Mouse (Mus musculus): Measurements from ENCODE around the gene Rln1. TPM values are rescaled to one million over a fixed set of nuclear protein-coding genes. Genes with fewer than 3 reads are reported as not detected.

The Rln1 gene
- total and polyA plus RNA-seq, 3 experiments = not detected

DNA sequence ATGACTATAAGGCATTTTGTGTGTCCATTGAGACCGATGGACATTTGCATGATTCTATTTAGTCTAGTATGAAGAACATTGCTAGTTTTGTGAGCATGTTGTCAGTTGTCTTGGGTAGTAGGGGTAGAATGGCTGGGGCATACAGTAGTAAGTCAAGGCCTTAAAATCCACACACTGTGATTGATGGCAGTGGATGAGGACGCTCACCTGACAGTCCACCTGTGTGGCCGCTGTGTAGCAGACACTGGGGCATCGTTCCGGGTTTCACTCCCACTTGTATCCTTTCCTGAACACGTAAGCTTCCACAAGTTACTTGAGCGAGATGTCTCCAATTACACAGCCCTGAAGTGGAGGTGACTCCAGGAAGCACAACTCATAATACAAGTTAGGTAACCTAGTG, 29.1 kb upstream of the Rln1 start:
- no peak for DNase-seq (ENCODE audit: extremely low read depth)
- Histone ChIP-seq H3K79me2 (replicated peaks; ENCODE audit: control insufficient read depth, extremely low read depth, insufficient read depth, poor library complexity, severe bottlenecking) (peaks cover 7% of the 10 kb centered on the region), H3K27me3 (replicated peaks) (no peaks in the 10 kb centered on the region), H3K9ac (ENCODE audit: insufficient read depth, low read depth) (no peak overlapping the region), H3K4me3 (replicated peaks in 1 of 3; ENCODE audit: low read depth in 2 of 3, low read length in 2 of 3, poor library complexity in 1 of 3) (no peak overlapping the region), H3K4me2 (ENCODE audit: insufficient read depth, low read depth, poor library complexity, severe bottlenecking) (no peak overlapping the region), H3K36me3 (replicated peaks in 1 of 2; ENCODE audit: control insufficient read depth in 1 of 2, insufficient read depth in 1 of 2, low read length in 1 of 2) (peaks cover 6 to 29% of the 10 kb centered on the region in 2 experiments), H3K27ac (ENCODE audit: insufficient read depth, low read depth) (peak overlapping the region; percentile 59), H3K4me1 (ENCODE audit: control insufficient read depth in 1 of 2, insufficient read depth in 2 of 2) (peaks cover 21 to 50% of the 10 kb centered on the region in 2 experiments), H3K9me3 (replicated peaks; ENCODE audit: low read length) (no peaks in the 10 kb centered on the region)
- in situ Hi-C loops (cut with MboI; ENCODE audit: low pct_ligation_motif_present, low pct_unique_long_range_greater_than_20kb, low sequenced_read_pairs) (loop anchor here (25.0 kb wide), 2 partner anchors 449 to 576 kb away; partner anchors contain the start of genes 9930021J03Rik and Ranbp6), dilution Hi-C loops (cut with MboI; ENCODE audit: extremely low pct_ligation_motif_present, extremely low pct_unique_long_range_greater_than_20kb, low sequenced_read_pairs) (no loop called here)
- TF ChIP-seq ELF1 (IDR thresholded peaks at IDR 0.05; ENCODE audit: low read depth, low read length) = no peak
- TF ChIP-seq ZNF384 (IDR thresholded peaks at IDR 0.05; ENCODE audit: low read depth, low read length) = no peak
- no peak for TF ChIP-seq ZC3H11A (IDR thresholded peaks at IDR 0.05; ENCODE audit: low read depth, low read length)
- TF ChIP-seq SIN3A (IDR thresholded peaks at IDR 0.05; ENCODE audit: low read length) = no peak
- no peak for TF ChIP-seq GABPA (IDR thresholded peaks at IDR 0.05; ENCODE audit: insufficient replicate concordance, low read depth, low read length)
- no peak for TF ChIP-seq KAT2A (IDR thresholded peaks at IDR 0.05; ENCODE audit: insufficient replicate concordance, low read length)
- no peak for TF ChIP-seq TBP (conservative IDR thresholded peaks at IDR 0.05; ENCODE audit: low read depth, low read length)
- TF ChIP-seq MAFK (IDR thresholded peaks at IDR 0.05; ENCODE audit: insufficient replicate concordance, low read length) = no peak
- no peak for TF ChIP-seq SMC3 (IDR thresholded peaks at IDR 0.05; ENCODE audit: low read depth, low read length)

- Histone ChIP-seq H3K36me3 (replicated peaks in 1 of 2; ENCODE audit: control insufficient read depth in 1 of 2, insufficient read depth in 1 of 2, low read length in 1 of 2) (peaks cover 9 to 37% of the 10 kb centered on the region in 2 experiments), H3K27ac (ENCODE audit: insufficient read depth, low read depth) (no peak overlapping the region), H3K79me2 (replicated peaks; ENCODE audit: control insufficient read depth, extremely low read depth, insufficient read depth, poor library complexity, severe bottlenecking) (no peaks in the 10 kb centered on the region; the same call in 1 of the 2 replicates), H3K4me2 (ENCODE audit: insufficient read depth, low read depth, poor library complexity, severe bottlenecking) (peak overlapping the region; percentile 78), H3K9me3 (replicated peaks; ENCODE audit: low read length) (no peaks in the 10 kb centered on the region), H3K9ac (ENCODE audit: insufficient read depth, low read depth) (peak overlapping the region; percentile 40), H3K4me3 (replicated peaks in 1 of 3; ENCODE audit: low read depth in 2 of 3, low read length in 2 of 3, poor library complexity in 1 of 3) (peak overlapping the region; percentile 51 to 56 (median 53)), H3K27me3 (replicated peaks) (no peaks in the 10 kb centered on the region), H3K4me1 (ENCODE audit: control insufficient read depth in 1 of 2, insufficient read depth in 2 of 2) (peaks cover 21 to 50% of the 10 kb centered on the region in 2 experiments)
- in situ Hi-C loops (cut with MboI; ENCODE audit: low pct_ligation_motif_present, low pct_unique_long_range_greater_than_20kb, low sequenced_read_pairs) = loop anchor here (25.0 kb wide), 2 partner anchors 450 to 575 kb away; partner anchors contain the start of genes 9930021J03Rik and Ranbp6
- dilution Hi-C loops (cut with MboI; ENCODE audit: extremely low pct_ligation_motif_present, extremely low pct_unique_long_range_greater_than_20kb, low sequenced_read_pairs) = no loop called here
- TF ChIP-seq NELFE (IDR thresholded peaks at IDR 0.05; ENCODE audit: low read depth, low read length) = no peak
- no peak for DNase-seq (ENCODE audit: extremely low read depth)
Measured at GRCm38 (mm10) chr19:29362173-29362930, 27.9 kb upstream of the Rln1 start.
